Mouse (Mus musculus): Measurements from ENCODE around the gene Scoc.
"Not testable (repeated sequence)": the region's sequence is repeated elsewhere in the genome, so short reads cannot be mapped to it uniquely, and the experiment has no call there.

Scoc gene

DNA sequence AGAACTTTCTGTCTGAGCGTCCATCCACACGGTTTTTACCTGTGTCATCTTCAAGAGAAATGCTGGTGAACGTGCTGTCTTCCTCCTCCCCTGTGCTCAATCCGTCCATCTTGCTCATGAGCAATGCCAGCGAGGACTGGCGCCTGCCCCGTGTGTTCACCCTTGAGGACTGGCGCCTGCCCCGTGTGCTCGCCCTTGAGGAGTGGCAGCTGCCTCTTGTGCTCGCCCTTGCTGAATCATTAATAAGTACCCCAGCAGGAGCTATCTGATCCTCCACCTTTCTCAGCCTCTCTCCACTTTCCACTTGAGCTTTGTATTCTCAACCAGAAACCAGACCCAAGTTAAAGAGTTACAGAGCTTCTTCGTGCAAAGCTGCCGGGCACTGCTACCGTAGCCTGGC lies at the start of gene Scoc:
TSS of gene Scoc (minus strand) at position 170 of the 400 bp plus-strand sequence.
- peak; percentile 13 for DNase-seq

DNA sequence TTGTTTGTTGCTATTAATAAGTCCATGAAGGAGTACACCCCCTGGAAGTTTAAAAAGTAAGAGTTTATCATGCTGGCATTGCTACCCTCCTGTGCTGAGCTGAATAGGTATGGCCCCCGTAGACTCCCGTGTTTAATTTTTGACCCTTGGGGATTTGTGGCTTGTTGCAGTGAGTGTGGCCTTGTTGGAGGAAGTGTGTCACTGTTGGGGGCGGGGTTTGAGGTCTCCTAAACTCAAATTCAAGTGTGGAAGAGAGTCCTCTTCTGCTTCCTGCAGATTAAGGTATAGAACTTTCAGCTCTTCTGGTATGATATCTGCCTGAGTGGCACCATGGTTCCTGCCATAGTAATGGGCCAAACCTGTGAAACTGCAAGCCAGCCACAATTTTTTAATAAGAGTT lies 1.4 kb upstream of the Scoc start:
- no peak for DNase-seq

DNA sequence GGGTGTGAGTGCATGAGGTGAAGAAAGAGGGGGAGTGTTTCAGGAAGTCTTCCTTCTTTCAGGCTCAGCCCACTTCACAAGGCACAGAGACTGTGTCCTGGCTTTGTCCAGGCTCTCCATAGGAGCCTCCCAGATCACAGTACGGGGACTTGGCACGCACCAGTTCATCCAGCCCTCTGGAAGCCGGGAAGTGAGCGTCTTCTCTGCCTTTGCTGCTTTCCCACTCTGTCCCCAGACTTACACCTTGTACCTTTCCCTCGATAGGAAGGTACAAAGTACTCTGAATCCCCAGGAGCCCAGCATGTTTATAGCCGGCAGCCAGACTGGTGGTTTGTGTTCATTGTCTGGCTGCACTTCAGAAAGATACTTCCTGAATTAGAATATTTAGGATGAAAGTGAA lies 1.1 kb downstream of the Scoc start:
- DNase-seq = no peak

DNA sequence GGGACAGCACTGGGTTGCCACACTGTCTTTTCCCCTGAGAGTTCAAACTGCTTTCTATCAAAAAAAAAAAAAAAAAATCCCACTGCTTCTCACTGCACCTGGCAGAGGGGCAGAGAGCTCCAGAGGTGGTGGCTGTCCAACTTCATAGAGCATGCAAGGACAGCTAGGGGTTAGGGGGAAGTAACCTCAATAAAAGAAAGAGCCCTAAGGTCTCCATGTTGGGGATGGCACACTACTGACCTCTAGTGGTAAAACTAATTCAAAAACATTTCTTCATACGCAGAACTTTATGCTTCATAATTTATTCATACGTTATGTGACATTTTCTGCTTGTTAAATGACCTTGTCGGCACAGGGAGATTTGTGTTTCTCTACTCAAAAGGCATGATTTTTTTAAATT lies 7.1 kb downstream of the Scoc start:
- peak; percentile 26 for DNase-seq

DNA sequence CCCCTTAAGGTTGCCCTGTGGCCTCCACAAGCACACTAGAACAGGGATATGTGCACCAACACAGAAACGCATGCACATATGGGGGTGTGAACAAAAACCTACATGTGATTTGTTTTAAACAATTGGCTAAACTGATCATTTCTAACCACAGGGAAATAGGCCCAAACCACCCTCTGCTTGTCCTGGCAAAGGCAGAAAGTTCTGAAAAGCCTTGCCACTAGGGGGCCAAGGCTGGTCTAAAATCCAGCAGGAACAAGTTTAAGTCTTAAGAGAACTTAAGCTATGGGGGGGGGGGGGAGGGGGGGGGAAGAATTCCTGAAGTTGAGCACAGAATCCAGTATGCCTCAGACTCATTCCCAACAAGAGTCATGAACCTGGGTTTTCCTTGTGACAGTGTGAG lies 8.2 kb downstream of the Scoc start:
- peak; percentile 70 for DNase-seq

DNA sequence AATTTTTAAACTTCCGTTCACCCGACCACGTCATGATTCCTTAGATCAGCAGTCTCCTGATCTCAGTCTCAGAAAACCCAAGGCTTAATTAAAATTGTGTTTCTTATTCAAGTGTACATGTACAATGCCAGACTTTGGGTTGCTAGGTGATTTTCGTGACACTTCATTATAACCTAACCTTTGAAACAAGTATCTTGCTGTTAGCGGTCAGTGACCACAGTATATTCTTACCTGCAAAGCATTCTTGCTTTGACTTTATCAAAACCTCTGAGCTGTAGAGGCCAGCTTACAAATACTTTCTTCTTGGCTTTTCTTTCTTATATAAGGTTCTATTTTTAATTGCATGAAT lies 15.2 kb downstream of the Scoc start:
- DNase-seq = no peak

DNA sequence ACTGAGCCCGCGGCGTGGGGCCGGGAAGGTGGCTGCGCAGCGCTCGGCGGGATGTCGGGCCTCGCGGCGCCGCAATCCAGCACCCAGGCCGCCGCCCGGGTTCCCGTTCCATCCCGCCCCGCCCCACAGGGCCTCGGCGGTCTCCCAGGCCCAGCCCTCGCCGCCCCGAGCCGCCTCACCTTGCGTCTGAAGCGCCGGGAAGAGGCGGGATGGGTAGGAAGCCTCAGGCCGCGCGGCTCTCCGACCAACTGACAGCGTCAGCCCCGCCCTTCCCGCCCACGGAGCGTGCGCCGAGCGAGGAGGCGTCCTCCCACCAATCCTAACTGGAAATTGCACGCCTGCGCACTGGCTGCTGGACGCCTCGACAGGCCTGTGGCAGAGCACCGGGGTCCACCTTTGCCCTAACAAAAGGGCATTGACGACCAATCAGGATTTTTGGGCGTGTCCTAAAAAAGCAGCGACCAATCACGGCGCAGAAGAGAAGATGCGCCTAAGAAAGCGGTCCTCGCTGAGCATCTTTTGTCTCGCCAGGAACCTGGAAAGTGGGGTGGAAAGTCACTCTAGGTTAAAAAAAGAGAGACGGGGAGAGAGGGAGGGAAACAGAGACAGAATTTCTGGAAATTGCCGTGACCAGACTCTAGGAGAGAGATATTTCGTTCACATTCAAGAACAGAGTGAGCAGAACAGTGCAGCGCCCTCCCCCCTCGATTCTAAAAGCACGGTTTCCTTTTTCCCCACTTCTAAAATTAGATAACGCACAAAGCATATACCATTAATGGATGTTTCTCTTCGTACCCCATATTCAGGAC lies 15.7 kb downstream of the Scoc start:
- DNase-seq = peak; percentile 99

DNA sequence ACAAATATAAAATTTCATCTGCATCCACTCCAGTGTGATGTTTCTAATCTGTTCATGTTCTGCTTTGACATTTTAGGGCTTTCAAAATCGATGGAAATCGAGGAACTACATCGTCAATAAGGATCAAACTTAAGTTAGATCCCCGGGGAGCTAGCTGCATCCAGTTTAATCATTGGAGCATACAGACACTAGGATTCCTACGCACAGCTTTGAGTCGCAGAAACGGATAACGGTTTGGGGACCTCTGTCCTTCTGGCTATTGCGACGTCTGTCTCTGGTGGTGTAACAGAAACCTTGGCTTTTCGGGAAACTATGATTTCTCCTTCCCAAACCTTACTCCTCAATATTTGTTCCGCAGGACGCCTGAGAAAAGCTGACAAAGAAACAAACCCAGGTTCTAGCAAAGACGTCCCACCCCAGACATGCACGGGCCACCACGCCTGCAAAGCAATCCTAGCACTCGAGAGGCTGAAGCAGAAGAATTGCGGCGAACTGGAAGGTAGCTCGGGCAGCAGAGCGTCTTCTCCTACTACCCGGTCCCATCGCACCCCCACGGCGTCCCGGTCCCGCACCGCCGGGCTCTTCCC lies 16.4 kb downstream of the Scoc start:
- DNase-seq = no peak

DNA sequence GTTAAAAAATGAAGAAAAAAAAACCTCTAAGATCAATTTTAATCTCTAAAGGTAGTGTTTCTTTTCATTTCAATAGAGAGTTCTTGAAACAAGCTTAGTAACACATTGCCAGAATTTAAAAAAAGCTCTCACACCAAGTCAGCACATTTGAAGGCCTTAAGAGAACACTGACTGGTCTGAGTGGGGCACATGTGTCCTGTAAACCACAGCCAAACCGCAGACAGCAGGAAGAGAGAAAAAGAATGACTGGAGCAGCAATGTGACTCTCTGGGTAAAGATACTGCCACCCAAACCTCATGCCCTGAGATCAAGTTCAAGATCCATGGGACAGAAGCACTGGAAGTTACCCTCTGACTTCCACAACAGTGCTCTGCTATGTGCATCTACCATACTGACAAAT lies 21.1 kb downstream of the Scoc start:
- no peak for DNase-seq

DNA sequence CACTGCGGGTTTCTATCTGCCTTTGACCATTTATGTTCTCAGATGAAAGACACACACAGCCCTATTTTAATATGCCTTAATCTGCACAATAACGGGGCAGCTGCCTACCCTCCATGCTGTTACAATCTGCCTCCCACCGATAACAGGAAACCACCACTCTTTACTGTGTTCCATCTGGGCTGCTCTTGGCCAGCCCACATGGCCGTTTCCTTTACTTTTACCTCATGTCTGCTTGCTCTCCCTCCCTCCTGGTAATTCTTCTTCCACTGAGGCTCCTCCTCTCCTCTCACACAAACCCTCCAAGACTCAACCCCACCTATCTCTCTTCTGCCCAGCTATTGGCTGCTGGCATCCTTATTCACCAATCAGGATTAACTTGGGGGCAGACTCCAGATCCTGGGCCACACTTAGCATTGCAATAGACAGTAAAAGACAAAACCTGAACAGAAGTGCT lies 29.1 kb downstream of the Scoc start:
- no peak for DNase-seq

DNA sequence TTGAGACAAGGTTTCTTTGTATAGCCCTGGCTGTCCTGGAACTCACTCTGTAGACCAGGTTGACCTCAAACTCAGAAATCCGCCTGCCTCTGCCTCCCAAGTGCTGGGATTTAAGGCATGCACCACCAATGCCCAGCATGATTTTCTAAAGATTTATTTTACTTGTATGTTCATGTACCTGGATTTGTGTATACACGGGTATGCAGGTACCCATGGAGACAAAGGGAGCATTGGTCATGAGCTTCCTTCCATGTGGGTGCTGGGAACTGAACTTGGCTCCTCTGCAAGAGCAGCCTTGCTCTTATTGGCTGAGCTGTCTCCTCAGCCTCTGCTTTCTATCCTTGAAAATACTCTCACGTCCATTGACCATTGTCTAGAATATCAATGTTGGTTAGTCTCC lies 29.6 kb downstream of the Scoc start:
- DNase-seq = not testable (repeated sequence)

DNA sequence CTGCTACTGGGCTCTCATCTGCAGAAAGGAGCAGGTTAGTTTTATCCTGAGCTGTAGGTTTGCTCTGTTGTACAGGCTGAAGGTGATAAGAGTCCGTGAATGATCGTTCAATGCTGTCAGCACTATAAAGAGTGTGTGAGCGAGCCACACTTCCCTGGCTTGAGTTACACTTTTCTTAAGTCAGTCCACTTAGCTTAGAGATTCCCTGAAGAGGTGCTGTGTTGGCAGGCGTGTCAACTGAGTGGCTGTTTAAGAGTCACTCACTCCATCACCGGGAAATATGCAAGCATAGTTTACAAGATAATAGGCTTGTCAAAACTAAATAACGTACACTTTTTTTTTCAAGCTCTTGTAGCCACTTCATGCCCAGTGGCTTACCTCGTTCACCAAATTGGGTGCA lies 31.2 kb downstream of the Scoc start:
- no peak for DNase-seq

DNA sequence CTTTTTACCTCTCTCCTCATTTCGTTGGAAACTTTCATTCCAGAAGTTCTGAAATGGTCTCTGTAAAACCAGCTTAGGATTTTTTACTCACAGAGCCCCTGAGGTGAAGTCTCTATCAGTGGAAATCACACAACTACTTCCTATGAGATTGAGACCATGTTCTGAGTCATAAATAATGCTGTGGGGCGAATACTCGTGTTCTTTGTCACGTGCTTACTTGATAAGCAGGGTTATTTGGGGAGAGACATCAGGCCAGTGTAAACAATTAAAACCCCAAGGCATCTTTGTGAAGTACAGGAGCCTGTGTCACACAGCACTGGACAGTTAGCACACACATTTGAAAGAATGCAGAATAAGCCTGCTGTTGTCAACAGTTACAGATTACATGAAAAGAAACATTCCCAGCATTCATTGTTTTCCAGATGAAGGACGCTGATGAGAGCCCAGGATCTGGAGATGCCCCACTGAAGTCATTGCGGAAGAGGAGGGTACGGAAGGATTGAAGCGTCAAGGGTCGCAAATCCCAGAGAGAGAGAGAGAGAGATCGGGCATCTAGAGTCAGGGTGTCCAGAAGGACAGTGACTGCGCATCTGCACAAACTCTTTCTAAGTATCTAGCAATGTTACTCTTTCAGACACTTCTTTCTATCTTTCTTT lies 32.0 kb downstream of the Scoc start:
- peak; percentile 13 for DNase-seq

DNA sequence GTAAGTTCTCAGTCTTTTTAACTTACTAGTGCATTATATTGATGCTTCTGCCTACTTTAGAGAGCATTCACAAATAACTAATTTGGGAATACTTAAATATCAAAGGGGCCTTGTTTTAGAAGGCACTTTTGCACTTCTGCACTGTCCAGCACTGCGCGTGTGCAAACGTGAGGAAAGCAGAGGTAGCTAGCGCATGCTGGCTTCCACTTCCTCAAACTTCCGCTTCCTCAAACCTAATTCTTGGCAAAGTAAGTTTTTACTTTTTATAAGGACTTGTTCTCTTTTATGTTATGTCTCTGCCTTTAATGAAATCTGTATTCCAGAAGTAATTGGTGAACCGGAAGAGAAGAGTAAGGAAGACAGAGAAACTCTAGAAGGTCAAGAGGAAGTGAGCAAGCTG lies 33.0 kb downstream of the Scoc start:
- DNase-seq = no peak

DNA sequence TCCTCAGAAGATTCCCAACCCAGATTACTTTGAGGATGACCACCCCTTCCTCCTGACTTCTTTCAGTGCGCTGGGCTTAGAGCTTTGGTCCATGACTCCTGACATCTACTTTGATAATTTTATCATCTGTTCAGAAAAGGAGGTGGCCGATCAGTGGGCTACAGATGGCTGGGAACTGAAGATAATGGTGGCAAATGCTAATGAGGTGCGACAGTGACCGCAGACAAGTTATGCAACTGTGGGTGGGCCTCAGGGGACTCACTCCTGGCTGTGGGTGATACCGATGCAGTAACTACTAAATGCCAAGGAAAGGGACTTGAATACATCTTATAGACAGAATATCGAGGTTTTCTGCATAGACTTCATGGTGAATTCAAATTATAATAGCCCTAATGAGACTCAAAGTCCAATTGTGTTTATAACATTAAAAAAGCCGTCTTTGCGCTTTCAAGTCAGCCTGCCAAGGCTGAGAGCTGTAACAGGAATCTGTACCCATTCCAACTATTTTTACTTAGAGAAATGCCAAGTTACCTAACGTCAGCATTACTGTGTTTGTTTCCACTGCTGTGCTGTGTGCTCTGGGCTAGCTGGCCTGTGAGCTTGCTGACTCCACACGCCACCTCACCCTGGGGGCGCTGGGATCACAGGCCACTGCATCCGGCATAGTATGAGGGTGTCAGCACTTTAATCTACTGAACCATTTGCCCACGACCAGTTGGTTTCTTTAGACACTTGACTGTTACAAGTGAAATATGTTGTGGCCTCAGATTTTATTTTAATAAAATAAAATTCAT lies 35.0 kb downstream of the Scoc start:
- DNase-seq = peak; percentile 12

DNA sequence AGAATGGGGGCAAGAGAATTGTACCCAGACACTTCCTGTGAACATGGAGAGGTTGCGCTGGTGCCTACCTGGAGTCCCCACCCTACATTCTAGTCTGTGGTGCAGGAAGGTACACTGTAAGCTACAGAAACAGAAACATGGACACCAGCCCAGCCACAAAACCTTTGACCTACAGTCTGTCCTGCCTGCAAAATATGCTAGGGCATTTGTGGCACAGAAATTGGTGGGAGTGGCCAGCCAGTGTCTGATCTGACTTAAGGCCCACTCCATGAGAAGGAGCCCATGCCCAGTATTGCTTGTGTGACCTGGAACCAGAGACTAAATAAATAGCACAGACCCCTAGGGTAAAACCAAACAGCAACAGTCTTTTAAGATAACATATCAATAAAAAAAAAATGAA lies 36.8 kb downstream of the Scoc start:
- no peak for DNase-seq

DNA sequence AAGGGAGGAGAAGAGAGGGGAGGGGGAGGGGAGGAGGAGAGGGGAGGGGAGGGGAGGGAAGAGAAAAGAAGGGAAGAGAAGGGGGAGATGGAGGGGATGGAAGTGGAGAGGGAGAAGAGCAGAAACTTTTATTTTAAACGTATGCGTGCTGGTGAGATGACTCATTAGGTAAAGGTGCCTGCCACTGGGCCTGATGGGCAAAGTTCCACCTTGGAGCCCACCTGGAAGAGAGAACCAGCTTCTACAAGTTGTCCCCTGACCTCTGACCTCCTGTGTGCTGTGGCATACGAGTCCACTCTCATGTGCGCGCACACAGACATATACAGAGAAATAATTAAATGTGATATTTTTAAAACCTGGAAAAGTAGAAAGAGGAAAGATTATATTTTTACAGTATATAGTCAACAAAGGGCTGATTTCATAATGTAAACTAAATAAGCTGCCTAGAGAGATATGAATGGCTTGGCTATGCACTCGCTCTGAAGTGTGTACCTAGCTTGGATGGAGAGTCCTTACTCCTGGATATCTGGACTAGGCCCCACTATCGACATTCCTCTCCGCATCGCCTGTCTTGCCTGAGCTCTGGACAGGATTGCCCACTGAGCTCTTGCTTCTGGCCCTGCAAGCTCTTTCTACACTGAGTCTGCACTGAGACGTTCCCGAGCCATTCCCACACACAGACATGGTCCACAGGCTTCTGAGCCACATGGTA lies 39.2 kb downstream of the Scoc start:
- peak; percentile 12 for DNase-seq

DNA sequence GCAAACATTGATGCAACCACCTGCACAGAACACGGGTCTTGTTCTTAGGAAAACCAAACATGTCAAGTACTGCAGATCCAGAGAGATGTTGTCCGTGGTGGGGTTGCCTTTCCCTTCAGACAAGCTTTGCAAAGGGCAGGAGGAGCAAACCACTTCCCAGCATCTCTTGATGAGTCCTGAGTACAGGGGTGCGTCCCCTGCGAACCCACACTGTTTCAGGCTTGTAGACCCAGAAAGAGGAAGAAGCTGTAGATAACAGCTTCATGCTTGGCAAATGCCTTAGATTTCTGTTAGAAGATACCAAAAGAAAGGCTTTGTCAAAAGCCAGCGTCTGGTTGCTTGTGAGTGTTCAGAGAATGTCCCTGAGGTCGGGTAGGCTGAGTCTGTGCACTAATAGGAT lies 40.2 kb downstream of the Scoc start:
- DNase-seq = no peak

DNA sequence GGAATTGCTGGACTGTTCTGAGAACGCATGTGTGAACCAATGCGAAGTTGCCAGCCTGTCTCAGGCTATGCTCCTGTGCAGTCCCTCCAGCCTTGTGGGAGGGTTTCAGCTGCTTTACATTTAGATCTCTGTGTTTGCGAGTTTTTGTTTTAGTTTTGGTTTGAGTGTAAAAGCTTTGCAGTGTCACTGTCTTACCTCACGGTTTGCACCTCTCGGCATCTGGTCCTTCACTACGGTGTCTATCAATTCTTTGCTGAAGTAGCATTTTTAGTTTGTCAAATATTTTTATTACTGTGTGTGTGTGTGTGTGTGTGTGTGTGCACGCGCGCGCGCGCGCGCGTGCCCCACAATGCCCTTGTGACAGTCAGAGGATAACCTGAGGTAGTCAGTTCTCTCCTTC lies 41.3 kb downstream of the Scoc start:
- DNase-seq = no peak

DNA sequence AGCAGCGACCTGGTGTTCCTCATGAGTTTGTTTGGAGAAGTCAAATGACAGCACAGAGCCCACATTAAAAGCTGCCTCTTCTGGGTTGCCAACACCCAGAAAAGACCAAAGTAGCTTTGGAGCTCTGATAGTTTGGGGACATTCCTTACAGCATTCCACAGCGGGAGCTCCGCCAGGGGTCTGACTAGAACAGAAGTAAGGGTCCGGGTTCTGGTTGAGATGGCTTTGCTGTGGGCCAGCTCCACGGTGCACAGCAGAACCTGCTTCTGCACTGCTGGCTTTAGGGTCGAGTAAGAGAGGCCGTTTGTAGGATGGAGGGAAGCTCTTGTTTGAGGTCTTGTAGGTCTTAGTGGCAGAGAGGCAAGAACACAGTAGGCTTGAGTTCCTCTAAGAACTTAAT lies 49.7 kb downstream of the Scoc start:
- DNase-seq = no peak

DNA sequence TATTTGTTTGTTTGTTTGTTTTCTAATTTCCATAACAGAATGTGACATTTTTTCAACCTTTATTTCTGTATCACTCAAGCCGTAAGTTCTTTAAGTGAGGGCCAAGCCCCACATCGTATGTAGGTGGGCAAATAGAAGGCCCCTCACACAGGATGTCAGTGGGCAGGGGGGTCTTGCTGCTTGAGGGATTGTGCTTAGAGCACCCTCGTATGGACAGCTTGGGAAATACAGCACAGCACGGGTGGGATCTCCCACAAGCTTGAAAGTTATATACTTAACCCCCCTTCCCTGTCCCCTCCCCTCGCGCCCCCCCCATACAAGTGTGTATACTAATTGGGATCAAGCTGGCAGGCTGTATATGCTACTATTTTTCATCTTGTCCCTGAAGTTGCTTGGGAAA lies 51.4 kb downstream of the Scoc start:
- DNase-seq = no peak

DNA sequence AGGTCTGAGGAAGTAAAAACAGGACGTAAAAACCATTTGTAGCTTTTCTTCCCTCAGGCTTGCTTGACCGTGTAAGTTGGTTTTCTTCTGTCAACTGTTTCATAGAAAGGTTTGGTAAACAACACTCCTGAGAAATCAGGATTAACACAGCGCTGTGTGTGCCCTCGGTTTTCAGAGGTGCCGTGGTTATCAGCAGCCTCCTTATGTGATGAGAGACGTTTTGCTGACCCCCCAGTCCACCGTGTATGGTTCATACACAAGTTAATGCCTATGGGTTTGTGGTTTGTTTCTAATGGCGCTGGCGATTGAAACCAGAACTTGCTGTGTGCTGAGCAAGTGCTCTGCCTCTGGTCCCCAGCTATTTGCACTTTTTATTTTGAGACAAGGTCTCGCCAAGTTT lies 52.6 kb downstream of the Scoc start:
- no peak for DNase-seq

DNA sequence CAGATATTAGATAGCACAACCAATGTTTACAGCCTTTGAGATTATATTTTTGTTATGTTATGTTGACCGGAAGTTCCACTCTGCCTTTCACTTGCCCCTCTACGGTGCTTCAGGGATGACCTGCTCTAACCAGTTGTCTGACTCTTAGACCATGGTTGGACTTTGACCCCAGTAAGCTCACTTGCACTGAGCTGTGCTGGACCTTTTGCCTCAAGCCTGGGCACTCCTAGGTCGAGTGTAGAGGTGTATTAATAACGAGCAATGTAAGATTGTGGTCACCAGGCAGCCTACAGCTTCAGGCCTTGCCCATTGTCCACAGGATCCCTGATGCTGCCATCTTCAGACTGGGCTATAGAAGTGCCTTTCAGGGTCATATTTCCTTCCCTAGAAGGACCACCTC lies 60.5 kb downstream of the Scoc start:
- DNase-seq = no peak
